Mouse (Mus musculus): ENCODE measurements around the gene Cntnap5a.

DNA sequence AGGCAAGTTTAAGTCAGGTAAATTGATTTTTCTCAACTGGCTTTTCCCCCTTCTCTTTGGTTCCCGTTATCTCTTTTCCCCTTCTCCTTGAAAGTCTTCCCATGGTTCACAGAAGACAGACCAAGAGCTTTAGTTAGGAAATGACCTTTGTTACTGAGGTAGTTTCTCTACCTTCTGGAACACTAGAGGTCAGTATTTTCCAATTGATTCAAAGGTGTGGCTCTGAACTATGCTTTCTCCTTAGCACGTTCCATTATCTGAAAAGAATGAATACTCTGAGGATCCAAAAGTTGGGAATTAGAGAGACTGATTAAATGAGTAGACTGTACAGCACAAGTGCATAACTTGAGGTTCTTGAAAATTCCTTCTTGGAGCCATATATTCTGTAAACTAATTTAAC lies 1.9 kb downstream of the Cntnap5a start:
- TF ChIP-seq CTCF (IDR thresholded peaks at IDR 0.05 in 2 of 3, conservative IDR thresholded peaks at IDR 0.05 in 1 of 3; ENCODE audit: control insufficient read depth in 1 of 3, insufficient read depth in 1 of 3, low read depth in 2 of 3, low read length in 3 of 3, poor library complexity in 1 of 3, severe bottlenecking in 1 of 3) (no peak), USF1 (IDR thresholded peaks at IDR 0.05; ENCODE audit: low read depth, low read length) (no peak), MXI1 (IDR thresholded peaks at IDR 0.05; ENCODE audit: low read depth, low read length) (no peak), POLR2A (IDR thresholded peaks at IDR 0.05; ENCODE audit: control insufficient read depth in 1 of 2, insufficient read depth in 1 of 2, low read depth in 1 of 2, low read length in 2 of 2, poor library complexity in 1 of 2) (no peak), ZC3H11A (IDR thresholded peaks at IDR 0.05; ENCODE audit: low read depth, low read length) (no peak), CHD1 (IDR thresholded peaks at IDR 0.05; ENCODE audit: low read depth, low read length) (no peak), MAX (IDR thresholded peaks at IDR 0.05; ENCODE audit: low read length) (no peak)

All from MEL (cell line).